Mouse (Mus musculus): ENCODE measurements at regions not wholly inside any gene's neighbourhood (a gene's known extent, or its start where the extent isn't known, plus 50 kb on each side); places are given as distances from the start of the nearest gene placed in this dataset.
A peak's percentile ranks its signal among the peaks of the same experiment; 100 is the strongest.

- WGBS: 80% methylated on average over 10 of the region's 10 CpGs
- no peak for ATAC-seq (ENCODE audit: low read depth)
- H3K4me2 ChIP-seq (ENCODE audit: low read depth, low read length): no peak overlapping the region
- no peaks in the 10 kb centered on the region for H3K9me3 ChIP-seq (ENCODE audit: control insufficient read depth, low read length)
- no peaks in the 10 kb centered on the region for H3K36me3 ChIP-seq (ENCODE audit: control insufficient read depth, insufficient read depth, low read length)
- H3K4me1 ChIP-seq (replicated peaks; ENCODE audit: control insufficient read depth, insufficient read depth, low read length): no peaks in the 10 kb centered on the region
- H3K27ac ChIP-seq (ENCODE audit: low read length): no peak overlapping the region
- H3K4me3 ChIP-seq (ENCODE audit: low read length): no peak overlapping the region
- H3K27me3 ChIP-seq (ENCODE audit: control insufficient read depth, insufficient read depth, low read depth, low read length): no peaks in the 10 kb centered on the region
- no peak overlapping the region for H3K9ac ChIP-seq (ENCODE audit: low read length)
Observed at GRCm38 (mm10) chr6:96000011-96000476, 112.9 kb upstream of the Fam19a1 start.

GRCm38 (mm10) chr6:96011299-96011698 lies 101.7 kb upstream of the Fam19a1 start:
- no peaks in the 10 kb centered on the region for H3K36me3 ChIP-seq (ENCODE audit: control insufficient read depth, insufficient read depth, low read length)
- no peaks in the 10 kb centered on the region for H3K4me1 ChIP-seq (replicated peaks; ENCODE audit: control insufficient read depth, insufficient read depth, low read length)
- H3K9ac ChIP-seq (ENCODE audit: low read length): no peak overlapping the region
- no peaks in the 10 kb centered on the region for H3K27me3 ChIP-seq (ENCODE audit: control insufficient read depth, insufficient read depth, low read depth, low read length)
- no peak for ATAC-seq (ENCODE audit: low read depth)
- H3K27ac ChIP-seq (ENCODE audit: low read length): no peak overlapping the region
- no peak overlapping the region for H3K4me3 ChIP-seq (ENCODE audit: low read length)
- 64% methylated on average over 5 of the region's 5 CpGs for WGBS
- no peak overlapping the region for H3K4me2 ChIP-seq (ENCODE audit: low read depth, low read length)
- no peaks in the 10 kb centered on the region for H3K9me3 ChIP-seq (ENCODE audit: control insufficient read depth, low read length)

- Histone ChIP-seq H3K27ac (ENCODE audit: low read length) (peak overlapping the region; percentile 55), H3K4me3 (ENCODE audit: low read length) (no peak overlapping the region), H3K9ac (ENCODE audit: low read length) (no peak overlapping the region), H3K27me3 (ENCODE audit: control insufficient read depth, insufficient read depth, low read depth, low read length) (no peaks in the 10 kb centered on the region), H3K36me3 (ENCODE audit: control insufficient read depth, insufficient read depth, low read length) (no peaks in the 10 kb centered on the region), H3K4me2 (ENCODE audit: low read depth, low read length) (no peak overlapping the region), H3K4me1 (replicated peaks; ENCODE audit: control insufficient read depth, insufficient read depth, low read length) (peaks cover 9% of the 10 kb centered on the region), H3K9me3 (ENCODE audit: control insufficient read depth, low read length) (no peaks in the 10 kb centered on the region)
- 37% methylated on average over 7 of the region's 7 CpGs for WGBS
- peak; percentile 94 for ATAC-seq (ENCODE audit: low read depth)
Observed at GRCm38 (mm10) chr6:96028022-96028704, 84.8 kb upstream of the Fam19a1 start.

- H3K9me3 ChIP-seq (ENCODE audit: control insufficient read depth, low read length): no peaks in the 10 kb centered on the region
- no peak for ATAC-seq (ENCODE audit: low read depth)
- H3K36me3 ChIP-seq (ENCODE audit: control insufficient read depth, insufficient read depth, low read length): no peaks in the 10 kb centered on the region
- no peak overlapping the region for H3K9ac ChIP-seq (ENCODE audit: low read length)
- H3K4me3 ChIP-seq (ENCODE audit: low read length): no peak overlapping the region
- peak overlapping the region; percentile 38; the same call in 1 of the 2 replicates for H3K4me2 ChIP-seq (ENCODE audit: low read depth, low read length)
- 34% methylated on average over 4 of the region's 4 CpGs for WGBS
- no peaks in the 10 kb centered on the region for H3K27me3 ChIP-seq (ENCODE audit: control insufficient read depth, insufficient read depth, low read depth, low read length)
- H3K27ac ChIP-seq (ENCODE audit: low read length): no peak overlapping the region
- no peaks in the 10 kb centered on the region for H3K4me1 ChIP-seq (replicated peaks; ENCODE audit: control insufficient read depth, insufficient read depth, low read length)
Observed at GRCm38 (mm10) chr6:96043711-96044110, 69.2 kb upstream of the Fam19a1 start.

- Histone ChIP-seq H3K4me2 (ENCODE audit: low read depth, low read length) (no peak overlapping the region), H3K9ac (ENCODE audit: low read length) (no peak overlapping the region), H3K4me3 (ENCODE audit: low read length) (no peak overlapping the region), H3K4me1 (replicated peaks; ENCODE audit: control insufficient read depth, insufficient read depth, low read length) (no peaks in the 10 kb centered on the region), H3K9me3 (ENCODE audit: control insufficient read depth, low read length) (no peaks in the 10 kb centered on the region), H3K27ac (ENCODE audit: low read length) (no peak overlapping the region), H3K36me3 (ENCODE audit: control insufficient read depth, insufficient read depth, low read length) (no peaks in the 10 kb centered on the region), H3K27me3 (ENCODE audit: control insufficient read depth, insufficient read depth, low read depth, low read length) (no peaks in the 10 kb centered on the region)
- no peak for ATAC-seq (ENCODE audit: low read depth)
- WGBS: 88% methylated on average over 4 of the region's 4 CpGs
Observed at GRCm38 (mm10) chr6:96053476-96053875, 59.5 kb upstream of the Fam19a1 start.

GRCm38 (mm10) chr6:96057011-96057410 lies 55.9 kb upstream of the Fam19a1 start:
- no peak overlapping the region for H3K4me3 ChIP-seq (ENCODE audit: low read length)
- no peak overlapping the region for H3K9ac ChIP-seq (ENCODE audit: low read length)
- no peak overlapping the region for H3K27ac ChIP-seq (ENCODE audit: low read length)
- no peaks in the 10 kb centered on the region for H3K36me3 ChIP-seq (ENCODE audit: control insufficient read depth, insufficient read depth, low read length)
- ATAC-seq (ENCODE audit: low read depth): peak; percentile 72
- no peaks in the 10 kb centered on the region for H3K27me3 ChIP-seq (ENCODE audit: control insufficient read depth, insufficient read depth, low read depth, low read length)
- H3K4me2 ChIP-seq (ENCODE audit: low read depth, low read length): no peak overlapping the region
- H3K4me1 ChIP-seq (replicated peaks; ENCODE audit: control insufficient read depth, insufficient read depth, low read length): no peaks in the 10 kb centered on the region
- WGBS: 38% methylated on average over 2 of the region's 2 CpGs
- H3K9me3 ChIP-seq (ENCODE audit: control insufficient read depth, low read length): no peaks in the 10 kb centered on the region

GRCm38 (mm10) chr6:96057575-96058159 lies 55.3 kb upstream of the Fam19a1 start:
- no peaks in the 10 kb centered on the region for H3K27me3 ChIP-seq (ENCODE audit: control insufficient read depth, insufficient read depth, low read depth, low read length)
- H3K4me1 ChIP-seq (replicated peaks; ENCODE audit: control insufficient read depth, insufficient read depth, low read length): no peaks in the 10 kb centered on the region
- peak; percentile 82 for ATAC-seq (ENCODE audit: low read depth)
- H3K4me3 ChIP-seq (ENCODE audit: low read length): no peak overlapping the region
- 27% methylated on average over 5 of the region's 5 CpGs for WGBS
- H3K9ac ChIP-seq (ENCODE audit: low read length): no peak overlapping the region
- H3K36me3 ChIP-seq (ENCODE audit: control insufficient read depth, insufficient read depth, low read length): no peaks in the 10 kb centered on the region
- no peak overlapping the region for H3K4me2 ChIP-seq (ENCODE audit: low read depth, low read length)
- no peak overlapping the region for H3K27ac ChIP-seq (ENCODE audit: low read length)
- no peaks in the 10 kb centered on the region for H3K9me3 ChIP-seq (ENCODE audit: control insufficient read depth, low read length)

GRCm38 (mm10) chr6:96061979-96062378 lies 51.0 kb upstream of the Fam19a1 start:
- Histone ChIP-seq H3K27ac (ENCODE audit: low read length) (no peak overlapping the region), H3K4me2 (ENCODE audit: low read depth, low read length) (no peak overlapping the region), H3K9me3 (ENCODE audit: control insufficient read depth, low read length) (no peaks in the 10 kb centered on the region), H3K27me3 (ENCODE audit: control insufficient read depth, insufficient read depth, low read depth, low read length) (no peaks in the 10 kb centered on the region), H3K4me3 (ENCODE audit: low read length) (no peak overlapping the region), H3K4me1 (replicated peaks; ENCODE audit: control insufficient read depth, insufficient read depth, low read length) (no peaks in the 10 kb centered on the region), H3K36me3 (ENCODE audit: control insufficient read depth, insufficient read depth, low read length) (no peaks in the 10 kb centered on the region), H3K9ac (ENCODE audit: low read length) (no peak overlapping the region)
- ATAC-seq (ENCODE audit: low read depth): no peak
- WGBS: 71% methylated on average over 1 of the region's 1 CpGs
